Mouse (Mus musculus) CD4-positive helper T cell, adult 2 months (primary cell): Measurements from ENCODE around the gene Glyat.

ENCODE experiments used
- DNase-seq: peaks from one replicate; pipeline ENCODE4 v3.0.0-alpha.2; 2012; ENCODE audit warnings: low read depth, missing footprints, low spot score

Glyat gene

GRCm38 (mm10) chr19:12684638-12685037 is 51.5 kb downstream of the Glyat start:
- no peak for DNase-seq

DNA sequence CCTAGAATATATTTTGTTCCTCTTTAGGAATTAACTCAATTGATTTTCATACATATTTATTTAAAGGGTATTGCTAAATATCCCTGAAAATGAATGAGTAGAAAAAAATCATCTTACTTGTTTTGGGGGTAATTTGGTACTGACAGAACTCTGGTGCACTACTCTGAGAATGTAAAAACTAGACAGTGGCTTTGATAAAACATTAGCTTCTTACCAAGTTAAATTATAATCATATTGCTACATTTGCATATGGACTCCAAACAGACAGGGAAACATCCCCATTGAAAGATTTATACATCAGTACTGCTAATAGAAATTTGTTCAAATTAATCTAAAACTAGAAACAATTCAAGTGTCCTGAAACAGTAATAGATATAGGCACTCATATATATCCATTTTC is 52.1 kb downstream of the Glyat start:
- DNase-seq = no peak

- no peak for DNase-seq
Measured at GRCm38 (mm10) chr19:12695590-12695989, 62.5 kb downstream of the Glyat start, which contains the start of gene Keg1. Gene Keg1 (plus strand): TSS chr19:12695786.

DNA sequence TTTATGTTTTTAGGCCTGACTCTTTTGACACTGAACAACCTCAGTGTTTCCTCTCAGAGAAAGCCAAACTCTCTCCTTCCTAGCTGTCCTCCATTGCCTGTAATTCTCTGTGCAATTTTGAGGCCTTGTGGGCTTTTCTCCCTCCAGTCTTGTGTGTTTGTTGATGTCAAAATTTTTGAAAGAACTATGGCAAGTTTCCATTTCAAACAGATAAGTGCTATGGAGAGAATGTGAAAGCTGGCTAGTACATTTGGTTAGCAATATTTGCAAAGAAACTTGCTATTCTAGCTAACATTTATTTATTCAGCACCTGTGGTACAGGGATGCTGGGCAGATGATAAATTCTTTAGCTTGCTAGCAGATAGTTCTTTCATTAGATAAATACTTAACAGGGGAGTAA is 63.1 kb downstream of the Glyat start:
- DNase-seq = no peak
